Mouse (Mus musculus): ENCODE results near the gene Gm28048. TPM values are rescaled to one million over a fixed set of nuclear protein-coding genes. Genes with fewer than 3 reads are reported as not detected.

The Gm28048 gene
- total RNA-seq, 2 experiments from 2014 or later: 14.2 to 25.6 TPM

- no peak for ATAC-seq (replicated peaks; ENCODE audit: low FRiP score, poor library complexity, severe bottlenecking)
These were observed 24.0 kb downstream of the Gm28048 start for GRCm38 (mm10) chr11:22957791-22958374.

GRCm38 (mm10) chr11:22956830-22957229, 25.1 kb downstream of the Gm28048 start:
- peak; percentile 48; the same call in 1 of the 2 replicates for ATAC-seq (replicated peaks; ENCODE audit: low FRiP score, poor library complexity, severe bottlenecking)

GRCm38 (mm10) chr11:22956346-22956745, 25.5 kb downstream of the Gm28048 start:
- ATAC-seq (replicated peaks; ENCODE audit: low FRiP score, poor library complexity, severe bottlenecking): no peak

GRCm38 (mm10) chr11:22952668-22953067, 29.2 kb downstream of the Gm28048 start:
- no peak for ATAC-seq (replicated peaks; ENCODE audit: low FRiP score, poor library complexity, severe bottlenecking)

GRCm38 (mm10) chr11:22950131-22950530, 31.8 kb downstream of the Gm28048 start:
- no peak for ATAC-seq (replicated peaks; ENCODE audit: low FRiP score, poor library complexity, severe bottlenecking)

- peak; percentile 65; the same call in 1 of the 2 replicates for ATAC-seq (replicated peaks; ENCODE audit: low FRiP score, poor library complexity, severe bottlenecking)
These were observed 32.8 kb downstream of the Gm28048 start for GRCm38 (mm10) chr11:22949101-22949500.

- ATAC-seq (replicated peaks; ENCODE audit: low FRiP score, poor library complexity, severe bottlenecking): no peak
These were observed 42.9 kb downstream of the Gm28048 start for GRCm38 (mm10) chr11:22938983-22939382.

GRCm38 (mm10) chr11:22937716-22938316, 44.1 kb downstream of the Gm28048 start:
- no peak for ATAC-seq (replicated peaks; ENCODE audit: low FRiP score, poor library complexity, severe bottlenecking)

- ATAC-seq (replicated peaks; ENCODE audit: low FRiP score, poor library complexity, severe bottlenecking): no peak
These were observed 45.3 kb downstream of the Gm28048 start for GRCm38 (mm10) chr11:22936446-22937125.

GRCm38 (mm10) chr11:22932167-22932566, 49.7 kb downstream of the Gm28048 start:
- no peak for ATAC-seq (replicated peaks; ENCODE audit: low FRiP score, poor library complexity, severe bottlenecking)

- no peak for ATAC-seq (replicated peaks; ENCODE audit: low FRiP score, poor library complexity, severe bottlenecking)
These were observed 50.5 kb downstream of the Gm28048 start for GRCm38 (mm10) chr11:22931320-22931905.

GRCm38 (mm10) chr11:22930129-22930528, 51.8 kb downstream of the Gm28048 start:
- ATAC-seq (replicated peaks; ENCODE audit: low FRiP score, poor library complexity, severe bottlenecking): no peak

- ATAC-seq (replicated peaks; ENCODE audit: low FRiP score, poor library complexity, severe bottlenecking): no peak
These were observed 53.2 kb downstream of the Gm28048 start for GRCm38 (mm10) chr11:22928586-22929169.

GRCm38 (mm10) chr11:22923606-22924005, 58.3 kb downstream of the Gm28048 start:
- ATAC-seq (replicated peaks; ENCODE audit: low FRiP score, poor library complexity, severe bottlenecking): no peak

GRCm38 (mm10) chr11:22922546-22922945, 59.3 kb downstream of the Gm28048 start:
- ATAC-seq (replicated peaks; ENCODE audit: low FRiP score, poor library complexity, severe bottlenecking): no peak

GRCm38 (mm10) chr11:22919336-22919735, 62.6 kb downstream of the Gm28048 start:
- no peak for ATAC-seq (replicated peaks; ENCODE audit: low FRiP score, poor library complexity, severe bottlenecking)

- ATAC-seq (replicated peaks; ENCODE audit: low FRiP score, poor library complexity, severe bottlenecking): no peak
These were observed 64.1 kb downstream of the Gm28048 start for GRCm38 (mm10) chr11:22917786-22918185.

GRCm38 (mm10) chr11:22913744-22914143, 68.1 kb downstream of the Gm28048 start:
- ATAC-seq (replicated peaks; ENCODE audit: low FRiP score, poor library complexity, severe bottlenecking): no peak

GRCm38 (mm10) chr11:22911831-22912230, 70.1 kb downstream of the Gm28048 start:
- ATAC-seq (replicated peaks; ENCODE audit: low FRiP score, poor library complexity, severe bottlenecking): no peak

- no peak for ATAC-seq (replicated peaks; ENCODE audit: low FRiP score, poor library complexity, severe bottlenecking)
These were observed 75.4 kb downstream of the Gm28048 start for GRCm38 (mm10) chr11:22906453-22906865.

Data from erythroblast, adult 5-6 weeks (primary cell).